Mouse (Mus musculus) stomach, postnatal 0 days (tissue): ENCODE data around the gene Tvp23b. TPM values are rescaled to one million over a fixed set of nuclear protein-coding genes. Genes with fewer than 3 reads are reported as not detected.

Experiments used
- ATAC-seq: fragments of 200-750 bp; cut with Nextera tagmentation; 2 replicates; pipeline ENCODE4 v1.8.0; 2017; ENCODE audit not compliant: low FRiP score, low TSS enrichment
- DNase-seq: peaks from one replicate; pipeline ENCODE4 v3.0.0-alpha.2; 2016; ENCODE audit warnings: low spot score
- H3K27ac ChIP-seq: fragments of 300-500 bp; sonication (generic); replicated peaks from 2 replicates; pipeline ENCODE4 v1.5.1; 2014; ENCODE audit warnings: mild to moderate bottlenecking, control low read depth
- H3K27me3 ChIP-seq: fragments of 300-500 bp; sonication (generic); 2 replicates; pipeline ENCODE4 v1.6.1; 2014; ENCODE audit warnings: low read length; ENCODE audit not compliant: control insufficient read depth, insufficient read depth
- H3K36me3 ChIP-seq: fragments of 300-500 bp; sonication (generic); 2 replicates; pipeline ENCODE4 v1.6.1; 2014; ENCODE audit warnings: low read length, mixed read lengths; ENCODE audit not compliant: control insufficient read depth, insufficient read depth
- H3K4me1 ChIP-seq: fragments of 300-500 bp; sonication (generic); replicated peaks from 2 replicates; pipeline ENCODE4 v1.6.1; 2014; ENCODE audit warnings: antibody characterized with exemption; ENCODE audit not compliant: control insufficient read depth, insufficient read depth
- H3K4me2 ChIP-seq: fragments of 300-500 bp; sonication (generic); replicated peaks from 2 replicates; pipeline ENCODE4 v1.6.1; 2014; ENCODE audit warnings: low read depth, mild to moderate bottlenecking, control low read depth, moderate library complexity
- H3K4me3 ChIP-seq: fragments of 300-500 bp; sonication (generic); 2 replicates; pipeline ENCODE4 v1.5.1; 2014; ENCODE audit warnings: low read depth, low read length, control low read depth
- H3K9ac ChIP-seq: fragments of 300-500 bp; sonication (generic); 2 replicates; pipeline ENCODE4 v1.6.1; 2014; ENCODE audit warnings: mild to moderate bottlenecking, low read length, control low read depth, mixed read lengths
- H3K9me3 ChIP-seq: fragments of 300-500 bp; sonication (generic); 2 replicates; pipeline ENCODE4 v1.6.1; 2016; ENCODE audit warnings: low read length; ENCODE audit not compliant: control insufficient read depth
- CTCF ChIP-seq: IDR thresholded peaks from 2 replicates; pipeline ENCODE4 v1.5.1; 2016; ENCODE audit warnings: antibody characterized with exemption, low read depth, mild to moderate bottlenecking, moderate library complexity
- EP300 ChIP-seq: optimal IDR thresholded peaks from 2 replicates; pipeline ENCODE3; 2016; ENCODE audit warnings: antibody characterized with exemption
- WGBS: fragments of 180-500 bp; shearing (Covaris S2); extraction: QIAGEN DNeasy Blood & Tissue Kit; methylation state at CpG from one replicate; pipeline ENCODE4 v1.1.7; 2014; 5-methylcytosine and 5-hydroxymethylcytosine counted together
- polyA plus RNA-seq: library from polyadenylated mRNA; unstranded; fragments of >200 nt; fragmentation: Nextera tagmentation; extraction: Ambion mirVana; gene quantifications from 2 replicates; pipeline ENCODE4 v1.2.1, GENCODE M21; 2015

The Tvp23b gene
- polyA plus RNA-seq, 1 experiment from 2014 or later, result 71.1 TPM

- ATAC-seq (no peak), DNase-seq (no peak)
- TF ChIP-seq CTCF (no peak), EP300 (no peak)
- Histone ChIP-seq H3K4me1 (no peaks in the 10 kb centered on the region), H3K27ac (no peak overlapping the region), H3K9me3 (no peaks in the 10 kb centered on the region), H3K4me2 (no peak overlapping the region), H3K27me3 (no peaks in the 10 kb centered on the region), H3K4me3 (no peak overlapping the region), H3K9ac (no peak overlapping the region), H3K36me3 (no peaks in the 10 kb centered on the region)
- WGBS, result 62% methylated on average over 5 of the region's 5 CpGs
Observed at GRCm38 (mm10) chr11:62869201-62869600, 10.1 kb upstream of the Tvp23b start.

- ATAC-seq (no peak), DNase-seq (no peak)
- Histone ChIP-seq H3K9me3 (no peaks in the 10 kb centered on the region), H3K4me1 (no peaks in the 10 kb centered on the region), H3K4me2 (no peak overlapping the region), H3K4me3 (no peak overlapping the region), H3K36me3 (no peaks in the 10 kb centered on the region), H3K27ac (no peak overlapping the region), H3K27me3 (no peaks in the 10 kb centered on the region), H3K9ac (no peak overlapping the region)
- TF ChIP-seq EP300 (no peak), CTCF (no peak)
- 71% methylated on average over 8 of the region's 8 CpGs for WGBS
Observed at GRCm38 (mm10) chr11:62869715-62870371, 9.4 kb upstream of the Tvp23b start.

GRCm38 (mm10) chr11:62873479-62873878 is 5.8 kb upstream of the Tvp23b start:
- WGBS, result 63% methylated on average over 9 of the region's 9 CpGs
- no peaks in the 10 kb centered on the region for H3K36me3 ChIP-seq
- no peaks in the 10 kb centered on the region for H3K27me3 ChIP-seq
- H3K27ac ChIP-seq, result no peak overlapping the region
- ATAC-seq, result no peak
- TF ChIP-seq CTCF, result no peak
- TF ChIP-seq EP300, result no peak
- no peak for DNase-seq
- H3K4me1 ChIP-seq, result no peaks in the 10 kb centered on the region
- no peak overlapping the region for H3K4me2 ChIP-seq
- H3K4me3 ChIP-seq, result no peak overlapping the region
- no peak overlapping the region for H3K9ac ChIP-seq
- no peaks in the 10 kb centered on the region for H3K9me3 ChIP-seq

GRCm38 (mm10) chr11:62875696-62876095 is 3.6 kb upstream of the Tvp23b start:
- TF ChIP-seq EP300 (no peak), CTCF (no peak)
- Histone ChIP-seq H3K27ac (no peak overlapping the region), H3K4me3 (no peak overlapping the region), H3K4me1 (no peaks in the 10 kb centered on the region), H3K9me3 (no peaks in the 10 kb centered on the region), H3K4me2 (no peak overlapping the region), H3K36me3 (no peaks in the 10 kb centered on the region), H3K27me3 (no peaks in the 10 kb centered on the region), H3K9ac (no peak overlapping the region)
- ATAC-seq (no peak), DNase-seq (no peak)
- 77% methylated on average over 1 of the region's 1 CpGs for WGBS

GRCm38 (mm10) chr11:62876445-62876844 is 2.8 kb upstream of the Tvp23b start:
- Histone ChIP-seq H3K4me3 (no peak overlapping the region), H3K4me1 (no peaks in the 10 kb centered on the region), H3K36me3 (no peaks in the 10 kb centered on the region), H3K9ac (no peak overlapping the region), H3K27me3 (no peaks in the 10 kb centered on the region), H3K4me2 (no peak overlapping the region), H3K27ac (no peak overlapping the region), H3K9me3 (no peaks in the 10 kb centered on the region)
- ATAC-seq, result no peak
- 84% methylated on average over 4 of the region's 4 CpGs for WGBS
- DNase-seq, result no peak
- TF ChIP-seq EP300 (no peak), CTCF (no peak)

GRCm38 (mm10) chr11:62877391-62877790 is 1.9 kb upstream of the Tvp23b start:
- Histone ChIP-seq H3K9me3 (no peaks in the 10 kb centered on the region), H3K4me3 (no peak overlapping the region), H3K27ac (no peak overlapping the region), H3K9ac (no peak overlapping the region), H3K27me3 (no peaks in the 10 kb centered on the region), H3K4me1 (no peaks in the 10 kb centered on the region), H3K36me3 (no peaks in the 10 kb centered on the region), H3K4me2 (no peak overlapping the region)
- TF ChIP-seq EP300, result no peak
- TF ChIP-seq CTCF, result no peak
- no peak for ATAC-seq
- no peak for DNase-seq
- 59% methylated on average over 1 of the region's 1 CpGs for WGBS
